Mouse (Mus musculus): Measurements from ENCODE around the gene Capg. TPM values are rescaled to one million over a fixed set of nuclear protein-coding genes. Genes with fewer than 3 reads are reported as not detected.

Capg gene
- 0.48 and 0.77 TPM in 2 replicates for polyA plus RNA-seq (2012)

DNA sequence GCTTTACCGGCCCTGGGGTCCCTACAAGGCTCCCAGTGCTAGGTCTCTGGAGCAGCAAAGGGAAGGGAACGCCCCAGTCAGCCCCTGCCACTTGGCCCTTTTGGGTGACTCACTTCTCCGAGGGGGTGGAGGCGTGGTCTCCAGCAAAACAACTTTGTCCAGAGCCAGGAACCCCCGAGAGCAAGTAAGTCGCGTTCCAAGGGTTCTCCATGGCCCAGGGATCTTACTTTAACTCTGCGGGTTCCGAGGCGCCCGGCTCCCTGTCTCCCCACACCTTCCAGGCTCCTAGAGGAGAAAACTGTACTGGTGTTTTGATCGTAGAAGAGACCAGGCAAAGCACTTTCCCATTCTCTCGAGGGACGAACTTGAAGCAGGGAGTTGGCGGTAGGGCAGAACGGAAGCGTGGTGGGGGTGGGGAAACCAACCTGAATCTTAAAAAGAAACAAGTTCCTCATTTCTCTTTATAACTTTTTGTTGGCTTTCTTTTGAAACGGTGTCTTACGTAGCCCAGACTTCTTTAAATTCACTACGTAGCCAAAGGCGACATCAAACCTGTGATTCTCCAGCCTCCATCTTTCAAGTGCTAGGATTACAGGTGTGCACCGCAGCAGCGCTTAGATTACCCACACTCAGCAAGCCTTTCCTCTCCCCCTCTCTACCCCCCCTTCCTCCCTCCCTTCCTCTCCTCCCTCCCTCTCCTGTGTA lies at the start of gene Capg:
Capg (plus strand) TSS at position 109 of the 705 bp plus-strand sequence.
- Histone ChIP-seq H3K4me3 (replicated peaks) (peak within 1 kb of the TSS; percentile 48), H3K4me1 (ENCODE audit: control insufficient read depth) (peaks cover 23% of the 10 kb centered on the region), H3K9me3 (ENCODE audit: control insufficient read depth, low read length) (peaks cover 8% of the 10 kb centered on the region), H3K27me3 (ENCODE audit: control insufficient read depth) (no peaks in the 10 kb centered on the region), H3K36me3 (ENCODE audit: control insufficient read depth) (no peaks in the 10 kb centered on the region)
- TF ChIP-seq GATA1 (IDR thresholded peaks at IDR 0.05; ENCODE audit: low read length): no peak
- TF ChIP-seq TAL1 (IDR thresholded peaks at IDR 0.05; ENCODE audit: low read length): no peak

DNA sequence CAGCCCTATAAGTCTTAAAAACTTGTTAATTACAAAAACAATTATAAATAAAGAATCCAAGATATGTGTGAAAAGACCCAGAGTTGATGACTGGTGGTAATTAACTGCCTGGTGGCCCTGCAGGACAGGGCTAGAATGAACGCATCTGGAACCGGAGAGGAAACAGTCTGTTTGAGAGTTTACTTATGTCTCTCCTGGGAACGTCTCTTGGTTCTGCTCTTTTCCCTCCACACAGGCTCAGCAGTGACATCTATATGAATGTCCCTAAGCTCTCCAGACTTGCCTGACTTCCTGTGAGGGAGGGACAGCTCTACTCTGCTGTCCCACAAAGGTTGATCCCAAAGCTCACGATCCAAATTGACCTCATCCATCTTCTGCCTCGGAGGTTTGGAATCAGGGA lies 45.2 kb upstream of the Capg start:
- no peak for TF ChIP-seq GATA1 (IDR thresholded peaks at IDR 0.05; ENCODE audit: low read length)
- no peak for TF ChIP-seq TAL1 (IDR thresholded peaks at IDR 0.05; ENCODE audit: low read length)
- H3K4me1 ChIP-seq (ENCODE audit: control insufficient read depth): no peaks in the 10 kb centered on the region
- no peak overlapping the region for H3K4me3 ChIP-seq (replicated peaks)
- H3K27me3 ChIP-seq (ENCODE audit: control insufficient read depth): peaks cover 6% of the 10 kb centered on the region
- H3K9me3 ChIP-seq (ENCODE audit: control insufficient read depth, low read length): no peaks in the 10 kb centered on the region
- H3K36me3 ChIP-seq (ENCODE audit: control insufficient read depth): no peaks in the 10 kb centered on the region

DNA sequence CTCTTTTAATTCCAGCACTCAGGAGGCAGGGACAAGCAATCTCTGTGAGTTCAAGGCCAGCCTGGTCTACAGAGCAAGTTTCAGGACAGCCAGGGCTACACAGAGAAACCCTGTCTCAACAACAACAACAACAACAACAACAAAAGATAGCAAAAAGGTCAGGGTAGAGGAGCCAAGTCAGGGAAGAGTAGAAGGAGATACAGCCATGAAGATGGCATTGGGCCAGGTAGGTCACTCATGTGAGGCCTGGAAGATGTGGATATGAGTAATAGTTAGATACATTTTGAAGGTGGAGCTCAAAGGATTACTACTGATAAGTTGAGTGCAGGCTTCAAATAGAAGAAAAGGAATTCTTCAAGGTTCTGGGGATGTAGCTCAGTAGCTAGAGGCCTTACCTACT lies 40.9 kb upstream of the Capg start:
- no peaks in the 10 kb centered on the region for H3K27me3 ChIP-seq (ENCODE audit: control insufficient read depth)
- no peaks in the 10 kb centered on the region for H3K4me1 ChIP-seq (ENCODE audit: control insufficient read depth)
- no peak overlapping the region for H3K4me3 ChIP-seq (replicated peaks)
- no peaks in the 10 kb centered on the region for H3K36me3 ChIP-seq (ENCODE audit: control insufficient read depth)
- TF ChIP-seq GATA1 (IDR thresholded peaks at IDR 0.05; ENCODE audit: low read length): no peak
- H3K9me3 ChIP-seq (ENCODE audit: control insufficient read depth, low read length): no peaks in the 10 kb centered on the region

DNA sequence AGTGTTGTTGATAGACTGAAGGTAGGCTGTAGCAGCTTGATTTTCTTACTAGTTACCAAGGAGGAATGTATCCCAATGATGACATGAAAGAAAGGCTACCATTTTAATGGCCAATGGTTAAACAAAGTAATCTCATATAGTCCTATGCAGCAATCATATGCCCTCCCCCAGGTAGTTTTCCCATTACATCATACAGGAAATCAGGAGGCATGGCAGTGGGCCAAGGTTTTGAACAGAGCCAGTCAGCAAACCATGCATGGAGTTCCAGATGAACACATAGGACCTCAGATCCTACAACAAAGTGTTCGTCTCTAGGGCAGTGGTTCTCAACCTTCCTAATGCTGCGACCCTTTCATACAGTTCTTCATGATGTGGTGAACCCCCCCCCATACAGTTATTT lies 40.3 kb upstream of the Capg start:
- Histone ChIP-seq H3K4me1 (ENCODE audit: control insufficient read depth) (no peaks in the 10 kb centered on the region), H3K36me3 (ENCODE audit: control insufficient read depth) (no peaks in the 10 kb centered on the region), H3K9me3 (ENCODE audit: control insufficient read depth, low read length) (no peaks in the 10 kb centered on the region), H3K27me3 (ENCODE audit: control insufficient read depth) (no peaks in the 10 kb centered on the region), H3K4me3 (replicated peaks) (no peak overlapping the region)
- TF ChIP-seq GATA1 (IDR thresholded peaks at IDR 0.05; ENCODE audit: low read length): no peak
- TF ChIP-seq TAL1 (IDR thresholded peaks at IDR 0.05; ENCODE audit: low read length): no peak

DNA sequence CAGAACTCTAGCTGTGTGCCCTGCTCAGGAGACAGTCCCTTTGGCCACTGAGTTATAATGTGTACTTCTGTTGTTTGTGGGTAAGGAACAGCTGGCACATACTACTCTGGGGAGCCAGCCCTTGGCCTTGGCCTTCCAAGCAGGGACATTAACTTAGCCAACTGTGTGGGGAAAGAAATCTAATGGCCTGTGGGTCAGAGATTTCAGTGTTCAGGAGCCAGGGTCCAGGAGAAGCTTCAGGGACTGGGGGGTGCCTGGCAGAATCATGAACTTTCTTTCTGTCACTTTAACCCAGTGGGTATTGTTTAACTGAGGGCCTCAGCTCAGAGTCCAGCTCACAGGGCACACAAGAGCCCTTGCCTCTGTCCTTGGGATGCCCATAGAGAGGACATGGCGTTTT lies 38.1 kb upstream of the Capg start:
- TF ChIP-seq TAL1 (IDR thresholded peaks at IDR 0.05; ENCODE audit: low read length) (no peak), GATA1 (IDR thresholded peaks at IDR 0.05; ENCODE audit: low read length) (no peak)
- H3K27me3 ChIP-seq (ENCODE audit: control insufficient read depth): no peaks in the 10 kb centered on the region
- no peak overlapping the region for H3K4me3 ChIP-seq (replicated peaks)
- H3K9me3 ChIP-seq (ENCODE audit: control insufficient read depth, low read length): no peaks in the 10 kb centered on the region
- H3K36me3 ChIP-seq (ENCODE audit: control insufficient read depth): no peaks in the 10 kb centered on the region
- H3K4me1 ChIP-seq (ENCODE audit: control insufficient read depth): no peaks in the 10 kb centered on the region

DNA sequence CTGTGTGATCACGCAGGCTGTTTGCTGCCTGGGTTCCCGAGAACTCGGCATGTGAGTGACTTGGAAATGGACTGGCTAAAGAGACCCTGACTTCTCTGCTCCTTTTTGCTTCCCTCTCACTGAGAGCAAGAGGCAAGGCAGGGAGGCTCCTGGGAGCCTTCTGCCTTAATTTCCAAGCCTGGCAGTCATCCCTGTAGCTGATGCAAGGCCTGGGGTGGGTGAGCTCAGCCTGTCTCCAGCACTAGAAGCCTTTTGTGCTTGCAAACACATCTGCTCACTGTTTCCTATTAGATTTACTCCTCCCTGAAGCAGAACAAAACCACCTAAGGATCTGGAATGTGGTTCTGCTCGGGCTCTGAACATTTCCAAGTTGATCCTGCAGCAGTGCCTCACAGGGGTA lies 35.6 kb upstream of the Capg start:
- no peaks in the 10 kb centered on the region for H3K27me3 ChIP-seq (ENCODE audit: control insufficient read depth)
- peaks cover 24% of the 10 kb centered on the region for H3K4me1 ChIP-seq (ENCODE audit: control insufficient read depth)
- H3K36me3 ChIP-seq (ENCODE audit: control insufficient read depth): no peaks in the 10 kb centered on the region
- H3K4me3 ChIP-seq (replicated peaks): no peak overlapping the region
- TF ChIP-seq GATA1 (IDR thresholded peaks at IDR 0.05; ENCODE audit: low read length) (no peak), TAL1 (IDR thresholded peaks at IDR 0.05; ENCODE audit: low read length) (no peak)
- H3K9me3 ChIP-seq (ENCODE audit: control insufficient read depth, low read length): no peaks in the 10 kb centered on the region

DNA sequence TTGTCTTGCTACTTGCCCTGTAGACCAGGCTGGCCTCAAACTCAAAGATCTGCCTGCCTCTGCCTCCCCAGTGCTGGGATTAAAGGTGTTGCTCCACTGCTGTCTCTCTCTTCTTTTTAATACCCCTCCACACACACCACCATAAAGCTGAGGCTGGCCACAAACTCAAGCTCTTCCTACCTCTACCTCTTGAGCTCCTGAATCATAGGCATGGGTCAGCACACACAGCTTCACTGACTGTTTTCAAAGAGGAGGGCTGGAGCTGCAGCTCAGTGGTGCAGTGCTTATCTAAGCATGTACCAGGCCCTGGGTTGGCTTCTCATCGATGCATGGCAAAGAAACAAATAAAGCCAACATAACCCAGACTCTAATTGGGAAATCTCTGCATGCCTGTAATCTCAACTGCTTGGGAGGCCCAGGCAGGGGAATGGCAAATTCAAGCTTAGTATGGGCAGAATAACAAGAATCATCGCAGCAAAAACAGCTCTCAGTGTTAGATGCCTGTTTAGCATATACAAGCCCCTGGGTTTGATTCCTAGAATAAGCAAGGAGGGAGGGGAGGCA lies 34.2 kb upstream of the Capg start:
- Histone ChIP-seq H3K27me3 (ENCODE audit: control insufficient read depth) (no peaks in the 10 kb centered on the region), H3K9me3 (ENCODE audit: control insufficient read depth, low read length) (no peaks in the 10 kb centered on the region), H3K4me3 (replicated peaks) (no peak overlapping the region), H3K4me1 (ENCODE audit: control insufficient read depth) (peaks cover 26% of the 10 kb centered on the region), H3K36me3 (ENCODE audit: control insufficient read depth) (no peaks in the 10 kb centered on the region)
- TF ChIP-seq GATA1 (IDR thresholded peaks at IDR 0.05; ENCODE audit: low read length): no peak
- no peak for TF ChIP-seq TAL1 (IDR thresholded peaks at IDR 0.05; ENCODE audit: low read length)

DNA sequence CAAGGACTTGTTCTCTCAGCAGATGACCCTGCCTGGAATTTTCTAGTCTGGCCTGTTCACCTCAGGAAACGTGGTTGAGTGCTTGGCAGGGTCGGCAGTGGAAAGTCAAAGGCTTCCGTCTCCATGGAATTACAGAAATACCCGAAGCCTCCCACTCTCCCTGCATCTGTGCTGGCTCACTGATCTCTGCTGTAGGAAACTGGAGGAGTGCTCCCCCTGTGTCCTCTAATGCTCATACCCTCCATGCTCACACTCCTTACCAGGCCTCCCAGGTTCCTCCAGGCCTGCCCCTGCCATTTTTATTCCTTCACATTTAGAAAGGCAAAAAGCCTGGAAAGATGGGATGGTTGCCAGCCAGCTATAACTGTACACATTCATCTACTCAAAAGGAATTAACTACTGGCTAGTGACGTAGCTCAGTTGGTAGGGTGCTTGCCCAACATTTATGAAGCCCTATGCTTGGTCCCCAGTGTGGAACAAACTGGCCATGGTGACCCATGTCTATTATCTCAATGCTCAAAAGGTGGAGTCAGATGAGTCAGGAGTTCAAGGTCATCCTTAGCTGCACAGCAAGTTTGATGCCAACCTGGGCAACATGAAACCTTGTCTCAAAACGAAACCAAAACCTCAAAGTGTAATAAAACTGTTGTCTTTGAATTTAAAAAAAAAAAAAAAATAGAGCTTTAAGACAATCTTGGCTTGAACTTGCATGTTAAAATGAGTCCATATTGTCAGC lies 33.3 kb upstream of the Capg start:
- no peak overlapping the region for H3K4me3 ChIP-seq (replicated peaks)
- TF ChIP-seq GATA1 (IDR thresholded peaks at IDR 0.05; ENCODE audit: low read length) (no peak), TAL1 (IDR thresholded peaks at IDR 0.05; ENCODE audit: low read length) (no peak)
- H3K9me3 ChIP-seq (ENCODE audit: control insufficient read depth, low read length): no peaks in the 10 kb centered on the region
- H3K36me3 ChIP-seq (ENCODE audit: control insufficient read depth): no peaks in the 10 kb centered on the region
- no peaks in the 10 kb centered on the region for H3K27me3 ChIP-seq (ENCODE audit: control insufficient read depth)
- H3K4me1 ChIP-seq (ENCODE audit: control insufficient read depth): peaks cover 26% of the 10 kb centered on the region

DNA sequence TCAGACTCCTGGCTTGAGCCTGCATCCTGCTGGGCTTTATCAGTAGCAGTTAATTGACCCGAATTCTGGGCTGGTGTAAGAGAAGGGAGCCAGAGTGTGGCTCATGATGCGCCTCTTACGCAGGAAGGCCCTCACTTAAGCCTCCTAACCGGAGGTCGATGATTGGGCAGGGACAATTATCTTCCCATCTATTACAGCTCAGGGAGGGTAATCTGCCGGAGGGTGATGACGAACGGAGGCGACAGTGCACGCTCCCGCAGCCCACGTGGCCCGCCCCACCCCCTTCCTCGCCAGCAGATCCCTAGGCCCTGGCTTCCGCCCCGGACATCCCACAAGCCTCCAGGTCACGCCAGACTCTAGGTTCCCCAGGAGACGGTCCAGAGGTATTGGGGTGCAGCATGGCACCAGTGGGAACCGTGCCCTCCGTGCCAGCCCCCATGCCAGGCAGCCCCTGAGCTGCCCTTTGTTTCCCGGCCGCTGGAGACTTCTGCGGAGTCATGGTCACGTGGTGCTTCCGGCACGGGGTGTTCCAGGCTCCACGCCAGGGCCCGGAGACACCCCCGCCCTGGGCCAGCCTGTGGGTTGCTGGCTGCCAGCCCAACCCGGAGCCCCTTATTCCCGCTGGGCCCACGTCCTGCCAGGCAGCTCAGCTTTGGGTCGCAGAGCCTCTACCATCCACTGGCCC lies 31.7 kb upstream of the Capg start:
- H3K9me3 ChIP-seq (ENCODE audit: control insufficient read depth, low read length): no peaks in the 10 kb centered on the region
- H3K36me3 ChIP-seq (ENCODE audit: control insufficient read depth): no peaks in the 10 kb centered on the region
- TF ChIP-seq TAL1 (IDR thresholded peaks at IDR 0.05; ENCODE audit: low read length) (no peak), GATA1 (IDR thresholded peaks at IDR 0.05; ENCODE audit: low read length) (peak; percentile 45; the same call in 1 of the 2 replicates)
- peak overlapping the region; percentile 63 for H3K4me3 ChIP-seq (replicated peaks)
- H3K4me1 ChIP-seq (ENCODE audit: control insufficient read depth): peaks cover 26% of the 10 kb centered on the region
- no peaks in the 10 kb centered on the region for H3K27me3 ChIP-seq (ENCODE audit: control insufficient read depth)
